Mouse (Mus musculus) C2C12 (cell line): ENCODE measurements around the gene Smarcb1. TPM values are rescaled to one million over a fixed set of nuclear protein-coding genes. Genes with fewer than 3 reads are reported as not detected.
A peak's percentile ranks its signal among the peaks of the same experiment; 100 is the strongest.
"Not testable (repeated sequence)": the region's sequence is repeated elsewhere in the genome, so short reads cannot be mapped to it uniquely, and the experiment has no call there.

Experiments
- H3K27me3 ChIP-seq: one replicate; pipeline ENCODE4 v1.6.1; 2011; ENCODE audit not compliant: control insufficient read depth, insufficient read depth, insufficient read length
- H3K36me3 ChIP-seq: one replicate; pipeline ENCODE4 v1.6.1; 2011; ENCODE audit not compliant: control insufficient read depth, insufficient read depth
- H3K4me3 ChIP-seq: one replicate; pipeline ENCODE4 v1.5.1; 2011; ENCODE audit warnings: mild to moderate bottlenecking, control low read depth; ENCODE audit not compliant: poor library complexity, insufficient read depth, severe bottlenecking
- H3K79me2 ChIP-seq: one replicate; pipeline ENCODE4 v1.6.1; 2011; ENCODE audit not compliant: control insufficient read depth, insufficient read depth
- H3K79me3 ChIP-seq: one replicate; pipeline ENCODE4 v1.6.1; 2011; ENCODE audit warnings: low read depth, control low read depth
- H3ac ChIP-seq: one replicate; pipeline ENCODE3; 2011; ENCODE audit warnings: low read depth; ENCODE audit not compliant: control insufficient read depth, insufficient read length
- CEBPB ChIP-seq: IDR thresholded peaks from one replicate; pipeline ENCODE4 v1.6.1; 2011; ENCODE audit warnings: low read depth, mild to moderate bottlenecking, control low read depth, moderate library complexity
- CTCF ChIP-seq: IDR thresholded peaks from one replicate; pipeline ENCODE4 v1.5.1; 2011; ENCODE audit not compliant: control insufficient read depth, insufficient read depth, insufficient read length
- FOSL1 ChIP-seq: IDR thresholded peaks from one replicate; pipeline ENCODE4 v1.8.0; 2011; ENCODE audit warnings: mild to moderate bottlenecking, low read length; ENCODE audit not compliant: poor library complexity, insufficient read depth, severe bottlenecking
- MAX ChIP-seq: IDR thresholded peaks from one replicate; pipeline ENCODE4 v1.6.1; 2011; ENCODE audit warnings: mild to moderate bottlenecking, control low read depth
- MYOD1 ChIP-seq: IDR thresholded peaks from one replicate; pipeline ENCODE4 v1.6.1; 2011; ENCODE audit warnings: low read depth; ENCODE audit not compliant: control insufficient read depth, insufficient read length
- MYOG ChIP-seq: IDR thresholded peaks from one replicate; pipeline ENCODE4 v1.6.1; 2011; ENCODE audit not compliant: control insufficient read depth, insufficient read length; ENCODE audit errors: extremely low read depth
- USF1 ChIP-seq: IDR thresholded peaks from one replicate; pipeline ENCODE4 v1.6.1; 2011; ENCODE audit warnings: low read depth, mild to moderate bottlenecking, control low read depth, moderate library complexity
- polyA plus RNA-seq: library from polyadenylated mRNA; unstranded; fragments of >200 nt; fragmentation: generic; extraction: Trizol; gene quantifications from one replicate; pipeline ENCODE4 v1.2.1, GENCODE M21; 2012; ENCODE audit warnings: missing spikeins

Smarcb1 gene
- polyA plus RNA-seq, 1 experiment: 133 TPM

DNA sequence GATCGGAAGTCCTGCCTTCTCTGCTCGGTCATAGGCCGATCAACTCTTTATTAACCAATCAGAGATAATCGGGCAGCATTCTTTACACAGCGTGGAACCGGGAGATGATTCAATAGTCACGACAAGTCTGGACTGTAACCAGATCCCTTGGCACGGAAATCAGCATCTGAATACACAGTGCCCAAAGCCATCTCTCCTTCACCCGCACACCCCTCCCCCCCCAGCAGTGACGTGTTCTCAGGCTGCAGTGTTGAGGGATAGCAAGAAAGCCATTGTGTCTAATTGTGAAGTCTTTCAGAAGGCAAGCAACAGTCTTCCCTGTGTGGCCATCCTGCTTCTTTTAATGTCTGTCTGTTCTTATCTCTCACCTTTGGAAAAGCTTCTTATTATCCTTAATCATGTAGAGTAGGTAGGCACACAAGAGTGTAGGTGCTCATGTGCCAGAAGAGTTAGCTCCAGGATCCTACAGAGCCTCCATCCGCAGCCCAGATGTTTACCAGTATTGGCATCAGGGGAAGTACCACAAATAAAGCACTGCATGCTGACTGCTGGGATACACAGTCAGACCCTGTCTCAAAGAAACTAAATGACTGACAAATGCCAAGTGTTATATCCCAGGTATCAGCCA, 48.4 kb downstream of the Smarcb1 start:
- H3K79me3 ChIP-seq: no peaks in the 10 kb centered on the region
- H3K27me3 ChIP-seq: no peaks in the 10 kb centered on the region
- no peaks in the 10 kb centered on the region for H3K36me3 ChIP-seq
- TF ChIP-seq CTCF (no peak), MYOG (no peak)
- no peaks in the 10 kb centered on the region for H3K79me2 ChIP-seq
- H3K4me3 ChIP-seq: peak overlapping the region; percentile 21
- no peak overlapping the region for H3ac ChIP-seq

DNA sequence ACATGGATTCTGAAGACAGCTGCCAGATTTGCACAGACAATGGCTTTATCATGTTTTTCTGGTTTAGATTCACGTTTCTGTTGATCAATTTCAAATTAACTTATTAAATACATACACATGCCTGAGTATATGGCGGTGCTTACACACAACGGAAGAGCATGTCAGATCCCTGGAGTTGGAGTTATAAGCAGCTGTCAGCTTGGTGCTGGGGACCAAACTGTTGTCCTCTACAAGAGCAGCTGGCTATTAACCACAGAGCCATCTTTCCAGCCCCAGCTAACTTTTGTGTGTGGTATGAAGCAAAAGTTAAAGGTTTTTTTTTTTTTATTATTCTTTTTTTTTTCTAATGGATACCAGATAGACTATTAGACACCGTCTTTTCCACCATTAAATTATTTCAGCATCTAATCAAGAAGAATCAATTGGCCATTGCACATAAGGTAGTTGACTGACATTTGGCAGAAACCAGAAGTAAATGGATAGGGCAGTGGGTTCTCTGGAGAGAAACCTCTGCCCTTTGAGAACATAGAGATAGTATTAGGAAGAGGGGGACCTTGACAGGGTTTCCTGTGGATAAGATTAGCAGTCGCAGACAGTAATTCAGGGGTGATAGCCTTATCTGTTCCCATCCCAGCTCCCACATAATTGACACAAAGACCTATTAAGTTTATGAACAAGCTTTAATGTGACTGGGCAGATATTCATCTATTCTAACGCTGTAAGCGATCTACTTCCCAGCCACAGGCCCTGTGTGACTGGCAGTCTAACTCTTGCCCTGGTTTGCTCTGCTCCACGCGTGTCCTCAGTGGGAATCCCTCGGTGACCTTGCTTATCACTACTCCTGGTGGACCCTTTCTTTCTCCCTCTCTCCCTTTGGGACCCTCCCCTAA, 49.1 kb downstream of the Smarcb1 start:
- Histone ChIP-seq H3K79me3 (no peaks in the 10 kb centered on the region), H3K27me3 (no peaks in the 10 kb centered on the region), H3K4me3 (peak overlapping the region; percentile 21), H3ac (peak overlapping the region; percentile 28), H3K79me2 (no peaks in the 10 kb centered on the region), H3K36me3 (no peaks in the 10 kb centered on the region)
- TF ChIP-seq CEBPB: no peak
- no peak for TF ChIP-seq MYOD1
- TF ChIP-seq USF1: no peak
- TF ChIP-seq MYOG: no peak
- no peak for TF ChIP-seq MAX
- no peak for TF ChIP-seq FOSL1
- TF ChIP-seq CTCF: no peak

DNA sequence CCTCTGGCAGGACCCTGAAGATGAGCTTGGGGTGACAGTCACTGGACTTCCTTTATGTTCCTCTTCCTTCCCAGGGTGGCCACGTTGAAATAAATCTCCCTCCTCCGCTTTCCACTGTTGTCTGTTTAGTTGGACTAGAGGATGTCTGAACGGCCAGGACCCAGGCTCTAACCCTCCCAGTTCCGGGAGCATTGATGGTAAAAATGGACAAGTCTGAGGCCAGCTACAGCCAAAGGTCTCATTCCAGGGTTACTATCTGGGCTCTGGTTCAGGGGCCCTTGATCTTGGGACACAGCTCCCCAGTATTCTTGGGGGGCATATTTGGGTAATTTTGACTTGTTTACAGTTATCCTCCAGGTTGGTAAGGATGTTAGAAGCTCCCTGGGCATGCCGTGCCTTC, 59.8 kb downstream of the Smarcb1 start:
- no peak for TF ChIP-seq USF1
- no peak for TF ChIP-seq MAX
- no peak for TF ChIP-seq FOSL1
- no peak for TF ChIP-seq CTCF
- TF ChIP-seq MYOD1: no peak
- no peak for TF ChIP-seq CEBPB
- no peak for TF ChIP-seq MYOG
- no peak overlapping the region for H3ac ChIP-seq
- no peak overlapping the region for H3K4me3 ChIP-seq
- peaks cover 14% of the 10 kb centered on the region for H3K79me3 ChIP-seq
- H3K79me2 ChIP-seq: peaks cover 28% of the 10 kb centered on the region
- H3K27me3 ChIP-seq: no peaks in the 10 kb centered on the region
- peaks cover 20% of the 10 kb centered on the region for H3K36me3 ChIP-seq

DNA sequence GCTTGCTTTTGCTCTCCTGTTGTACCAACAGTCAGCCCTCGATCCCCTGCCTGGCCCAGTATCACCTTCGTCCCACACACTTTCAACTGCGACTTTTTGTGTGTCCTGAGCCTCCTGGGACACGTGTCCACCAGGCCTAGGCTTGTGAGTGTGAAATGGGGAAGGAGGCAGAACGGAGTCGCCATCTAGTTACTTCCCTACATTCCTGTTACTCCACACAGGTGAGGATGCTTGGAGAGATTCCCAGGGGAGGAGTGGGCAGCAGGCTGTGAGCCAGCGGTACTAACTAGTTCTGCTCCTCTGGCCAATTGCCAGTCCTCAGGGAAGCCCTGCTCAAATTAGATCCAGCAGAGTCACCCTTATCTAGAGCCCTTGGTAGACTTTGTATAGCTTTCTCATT, 60.7 kb downstream of the Smarcb1 start:
- peaks cover 22% of the 10 kb centered on the region for H3K36me3 ChIP-seq
- no peak overlapping the region for H3K4me3 ChIP-seq
- no peaks in the 10 kb centered on the region for H3K27me3 ChIP-seq
- H3ac ChIP-seq: no peak overlapping the region
- H3K79me2 ChIP-seq: peaks cover 28% of the 10 kb centered on the region
- peaks cover 14% of the 10 kb centered on the region for H3K79me3 ChIP-seq
- no peak for TF ChIP-seq MAX
- TF ChIP-seq USF1: no peak
- TF ChIP-seq MYOG: no peak
- TF ChIP-seq MYOD1: no peak
- no peak for TF ChIP-seq CEBPB
- TF ChIP-seq CTCF: no peak

DNA sequence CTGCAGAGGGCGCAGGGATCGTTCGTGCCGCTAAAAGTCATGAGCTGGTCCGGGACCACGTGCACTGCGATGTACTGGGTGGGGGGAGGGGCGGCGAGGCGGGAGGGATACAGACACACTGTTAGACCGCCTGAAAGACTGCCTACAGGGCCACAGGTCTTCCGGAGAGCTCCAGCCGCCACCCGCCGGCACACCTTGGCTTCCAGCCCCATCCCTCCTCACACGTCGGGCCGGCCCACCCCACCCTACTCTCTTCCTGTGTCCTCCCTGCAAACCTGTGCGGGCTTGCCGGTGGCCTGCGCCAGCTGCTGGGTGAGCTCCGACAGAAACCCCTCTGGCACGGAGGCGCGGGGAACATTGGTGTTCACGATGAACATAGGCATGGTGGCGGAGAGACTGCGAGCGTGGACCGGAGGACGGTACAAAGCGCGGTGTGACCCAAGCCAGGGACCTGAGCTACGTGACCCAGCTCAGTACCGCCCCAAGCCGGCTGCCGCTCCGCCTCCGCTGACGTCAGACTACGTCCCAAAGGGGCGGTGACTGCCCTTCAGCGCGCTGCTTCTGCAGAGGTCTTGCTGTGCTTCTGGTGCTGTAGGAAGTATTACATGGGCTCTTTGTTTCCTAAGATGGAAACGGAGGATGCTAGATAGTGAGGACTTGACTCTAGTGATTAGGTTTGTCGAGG, 61.5 kb downstream of the Smarcb1 start, which contains the start of gene Mif:
Mif (minus strand) TSS at position 455 of the 685 bp plus-strand sequence.
- peak; percentile 42 for TF ChIP-seq MAX
- Histone ChIP-seq H3K36me3 (peaks cover 22% of the 10 kb centered on the region), H3K79me2 (peaks cover 28% of the 10 kb centered on the region), H3K79me3 (peaks cover 14% of the 10 kb centered on the region), H3ac (peak within 1 kb of the TSS; percentile 71), H3K4me3 (peak within 1 kb of the TSS; percentile 83)
- H3K27me3 ChIP-seq: not testable (repeated sequence)
